Mouse (Mus musculus) forebrain, embryonic 12.5 days (tissue): Measurements from ENCODE around the gene Ncbp2. TPM values are rescaled to one million over a fixed set of nuclear protein-coding genes. Genes with fewer than 3 reads are reported as not detected.
A peak's percentile ranks its signal among the peaks of the same experiment; 100 is the strongest.

Experiments
- ATAC-seq: fragments of 200-750 bp; cut with Nextera tagmentation; 2 replicates; pipeline ENCODE4 v1.8.0; 2017; ENCODE audit warnings: moderate TSS enrichment; ENCODE audit not compliant: low FRiP score
- H3K27ac ChIP-seq: fragments of 300-500 bp; sonication (generic); 2 replicates; pipeline ENCODE4 v1.5.1; 2016; ENCODE audit warnings: mild to moderate bottlenecking
- H3K27me3 ChIP-seq: fragments of 300-500 bp; sonication (generic); 2 replicates; pipeline ENCODE4 v1.6.1; 2016; ENCODE audit warnings: mild to moderate bottlenecking
- H3K36me3 ChIP-seq: fragments of 300-500 bp; sonication (generic); replicated peaks from 2 replicates; pipeline ENCODE4 v1.6.1; 2016; ENCODE audit warnings: mild to moderate bottlenecking
- H3K4me1 ChIP-seq: fragments of 300-500 bp; sonication (generic); 2 replicates; pipeline ENCODE4 v1.6.1; 2016
- H3K4me2 ChIP-seq: fragments of 300-500 bp; sonication (generic); 2 replicates; pipeline ENCODE4 v1.6.1; 2016; ENCODE audit warnings: mild to moderate bottlenecking, moderate library complexity
- H3K4me3 ChIP-seq: fragments of 300-500 bp; sonication (generic); replicated peaks from 2 replicates; pipeline ENCODE4 v1.5.1; 2016; ENCODE audit warnings: mild to moderate bottlenecking
- H3K9ac ChIP-seq: fragments of 300-500 bp; sonication (generic); 2 replicates; pipeline ENCODE4 v1.6.1; 2016; ENCODE audit warnings: mild to moderate bottlenecking
- H3K9me3 ChIP-seq: fragments of 300-500 bp; sonication (generic); 2 replicates; pipeline ENCODE4 v1.6.1; 2016
- WGBS: fragments of 180-500 bp; shearing (Covaris S2); methylation state at CpG from one replicate; pipeline ENCODE4 v1.1.7; 2016; 5-methylcytosine and 5-hydroxymethylcytosine counted together
- polyA plus RNA-seq: library from polyadenylated mRNA; unstranded; fragments of >200 nt; fragmentation: Nextera tagmentation; extraction: Ambion mirVana; gene quantifications from 2 replicates; pipeline ENCODE4 v1.2.1, GENCODE M21; 2016

Ncbp2 gene
- polyA plus RNA-seq = 134 TPM in 2 replicates

DNA sequence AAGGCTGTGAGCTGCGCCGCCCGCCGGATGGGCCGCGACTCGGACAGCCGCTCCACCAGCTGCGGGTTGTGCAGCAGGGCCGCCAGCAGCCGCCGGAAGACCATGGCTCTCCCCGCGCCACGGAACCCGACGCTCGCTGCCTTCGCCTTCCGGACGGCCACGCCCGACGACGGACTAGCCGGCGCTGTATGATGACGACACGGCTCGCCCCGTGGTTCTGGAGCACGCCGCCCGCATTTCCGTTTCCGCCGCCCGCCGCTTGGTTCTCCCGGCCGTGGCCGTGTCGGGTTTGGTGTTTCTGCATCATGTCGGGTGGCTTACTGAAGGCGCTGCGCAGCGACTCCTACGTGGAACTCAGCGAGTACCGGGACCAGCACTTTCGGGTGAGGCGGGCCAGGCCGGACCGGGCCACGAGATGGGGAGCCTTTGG lies at the start of gene Ncbp2, which contains the start of gene 0610012G03Rik:
TSS of gene Ncbp2 (plus strand) at position 169 of the 430 bp plus-strand sequence.
TSS of gene 0610012G03Rik (minus strand) at position 150 of the 430 bp plus-strand sequence.
- no peaks in the 10 kb centered on the region for H3K9me3 ChIP-seq
- H3K4me3 ChIP-seq = peak within 1 kb of the TSS; percentile 94
- H3K27ac ChIP-seq = peak within 1 kb of the TSS; percentile 92
- ATAC-seq = peak; percentile 93
- peak within 1 kb of the TSS; percentile 89 for H3K9ac ChIP-seq
- H3K36me3 ChIP-seq = peaks cover 19% of the 10 kb centered on the region
- H3K4me1 ChIP-seq = peaks cover 33% of the 10 kb centered on the region
- under 1% methylated on average over 53 of the region's 55 CpGs for WGBS
- no peaks in the 10 kb centered on the region for H3K27me3 ChIP-seq
- peak within 1 kb of the TSS; percentile 73 for H3K4me2 ChIP-seq

DNA sequence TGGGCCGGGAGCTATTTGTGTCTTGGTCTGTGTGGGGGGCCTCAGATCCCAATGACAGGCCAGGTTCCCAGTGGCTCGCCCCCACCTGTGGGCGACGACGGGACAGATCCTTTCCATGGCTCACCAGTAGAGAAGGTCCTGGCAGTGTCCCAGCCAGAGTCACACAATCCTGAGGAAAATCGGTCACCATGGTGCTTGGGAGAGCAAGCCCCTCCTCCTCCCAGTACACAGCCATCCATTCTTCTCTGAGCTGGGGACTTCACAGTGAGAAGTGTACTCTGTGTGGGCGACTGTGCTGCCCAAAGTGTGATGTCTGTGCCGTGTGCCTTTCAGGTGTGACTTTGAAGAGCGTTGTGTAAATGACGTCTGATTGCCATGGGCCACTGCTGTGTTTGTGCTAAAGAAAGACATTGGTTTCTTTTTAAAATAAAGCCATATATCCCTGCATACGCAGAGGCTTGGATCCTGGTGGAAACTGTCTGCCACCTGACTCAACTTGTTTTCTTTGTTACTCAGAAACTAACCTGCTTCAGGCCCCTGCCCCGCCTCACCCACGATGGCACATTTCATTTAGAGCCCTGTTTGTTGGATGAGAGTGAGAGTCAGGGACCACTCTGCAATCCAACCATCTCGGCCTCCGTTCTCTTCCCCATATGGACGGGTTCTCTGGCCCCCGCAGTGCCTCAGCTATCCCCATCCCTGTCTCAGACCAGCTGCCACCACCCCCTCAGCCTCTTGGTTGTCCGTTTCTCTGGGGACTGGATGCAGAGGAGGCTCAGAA lies 49.6 kb upstream of the Ncbp2 start:
- Histone ChIP-seq H3K27ac (0 out of 2 replicates have a peak overlapping the region, but pooled peaks have one; percentile 2), H3K4me2 (no peak overlapping the region)

DNA sequence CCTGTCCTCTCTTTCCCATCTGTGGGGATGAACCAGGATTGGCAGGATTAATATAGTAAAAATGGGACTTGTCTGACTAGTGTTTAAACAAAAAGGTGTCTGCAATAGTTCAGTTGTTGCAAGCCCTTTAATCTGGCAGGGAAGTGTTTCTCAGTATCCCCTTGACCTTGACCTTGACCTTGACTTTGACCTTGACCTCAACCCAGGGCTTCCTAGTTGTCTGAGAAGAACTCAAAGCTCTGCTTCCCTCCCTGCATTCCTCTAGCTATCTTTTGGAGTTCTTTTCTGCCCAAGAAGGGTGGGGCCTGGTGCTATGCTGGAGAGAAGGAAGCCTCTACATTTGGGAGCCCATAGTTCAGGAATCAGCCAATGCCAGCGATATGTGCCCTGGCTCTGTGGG lies 46.4 kb upstream of the Ncbp2 start:
- Histone ChIP-seq H3K27me3 (peaks cover 9% of the 10 kb centered on the region; the same call in 1 of the 2 replicates), H3K4me1 (peaks cover 26% of the 10 kb centered on the region), H3K9me3 (peaks cover 6% of the 10 kb centered on the region; the same call in 1 of the 2 replicates), H3K27ac (no peak overlapping the region), H3K4me2 (no peak overlapping the region), H3K9ac (no peak overlapping the region), H3K36me3 (no peaks in the 10 kb centered on the region), H3K4me3 (no peak overlapping the region)
- 88% methylated on average over 1 of the region's 1 CpGs for WGBS
- no peak for ATAC-seq

More for the DNA sequence above, 49.6 kb upstream of the Ncbp2 start:
- Histone ChIP-seq H3K9ac (no peak overlapping the region), H3K4me3 (no peak overlapping the region), H3K9me3 (peaks cover 6% of the 10 kb centered on the region; the same call in 1 of the 2 replicates), H3K4me1 (peaks cover 19% of the 10 kb centered on the region), H3K27me3 (no peaks in the 10 kb centered on the region), H3K36me3 (no peaks in the 10 kb centered on the region)
- 81% methylated on average over 18 of the region's 18 CpGs for WGBS
- no peak for ATAC-seq

DNA sequence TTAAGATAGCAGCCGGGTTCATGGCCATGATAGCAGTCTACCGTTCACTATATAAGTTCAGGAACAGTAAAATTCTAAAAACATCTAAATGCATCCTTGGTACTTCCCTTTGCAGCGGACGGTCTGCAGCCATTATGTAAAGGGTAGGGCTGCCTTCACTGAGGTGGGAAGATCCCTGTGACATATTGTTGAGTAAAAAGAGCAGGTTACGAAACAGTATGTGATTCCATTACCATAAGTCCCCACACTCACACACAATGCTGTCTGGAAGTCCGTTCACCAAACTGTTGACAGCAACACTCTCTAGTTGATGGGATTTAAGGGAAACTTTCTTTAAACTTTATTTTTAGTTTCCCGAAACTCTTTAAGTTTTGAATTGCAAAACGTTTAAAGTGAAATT lies 45.1 kb upstream of the Ncbp2 start:
- WGBS = 90% methylated on average over 8 of the region's 8 CpGs
- Histone ChIP-seq H3K9ac (no peak overlapping the region), H3K27me3 (peaks cover 9% of the 10 kb centered on the region; the same call in 1 of the 2 replicates), H3K4me3 (no peak overlapping the region), H3K4me2 (no peak overlapping the region), H3K36me3 (no peaks in the 10 kb centered on the region), H3K4me1 (peaks cover 14% of the 10 kb centered on the region), H3K9me3 (peaks cover 6% of the 10 kb centered on the region; the same call in 1 of the 2 replicates), H3K27ac (no peak overlapping the region)
- no peak for ATAC-seq

DNA sequence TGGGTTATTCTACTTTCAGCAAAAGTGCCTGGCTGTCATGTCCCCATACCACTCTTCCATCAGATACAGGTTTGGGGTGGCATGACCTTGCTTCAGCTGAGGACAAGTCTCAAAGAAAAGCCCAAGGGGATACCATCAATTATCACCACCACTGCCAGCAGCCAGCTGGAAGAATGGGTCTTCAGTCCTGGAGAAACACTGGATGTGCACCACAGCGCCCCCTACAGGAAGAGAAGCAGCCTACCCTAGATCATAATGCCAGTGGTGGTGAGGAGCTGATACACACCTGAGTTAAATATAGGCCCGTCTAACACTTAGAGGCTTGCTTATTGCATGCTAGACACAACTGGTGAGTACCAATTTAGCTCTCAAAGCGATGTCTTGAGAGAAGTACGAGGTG lies 43.0 kb upstream of the Ncbp2 start:
- Histone ChIP-seq H3K9me3 (no peaks in the 10 kb centered on the region), H3K4me3 (no peak overlapping the region), H3K4me1 (peaks cover 11% of the 10 kb centered on the region), H3K27ac (no peak overlapping the region), H3K9ac (no peak overlapping the region), H3K4me2 (no peak overlapping the region), H3K36me3 (no peaks in the 10 kb centered on the region), H3K27me3 (peaks cover 9% of the 10 kb centered on the region; the same call in 1 of the 2 replicates)
- 76% methylated on average over 4 of the region's 4 CpGs for WGBS
- ATAC-seq = no peak

DNA sequence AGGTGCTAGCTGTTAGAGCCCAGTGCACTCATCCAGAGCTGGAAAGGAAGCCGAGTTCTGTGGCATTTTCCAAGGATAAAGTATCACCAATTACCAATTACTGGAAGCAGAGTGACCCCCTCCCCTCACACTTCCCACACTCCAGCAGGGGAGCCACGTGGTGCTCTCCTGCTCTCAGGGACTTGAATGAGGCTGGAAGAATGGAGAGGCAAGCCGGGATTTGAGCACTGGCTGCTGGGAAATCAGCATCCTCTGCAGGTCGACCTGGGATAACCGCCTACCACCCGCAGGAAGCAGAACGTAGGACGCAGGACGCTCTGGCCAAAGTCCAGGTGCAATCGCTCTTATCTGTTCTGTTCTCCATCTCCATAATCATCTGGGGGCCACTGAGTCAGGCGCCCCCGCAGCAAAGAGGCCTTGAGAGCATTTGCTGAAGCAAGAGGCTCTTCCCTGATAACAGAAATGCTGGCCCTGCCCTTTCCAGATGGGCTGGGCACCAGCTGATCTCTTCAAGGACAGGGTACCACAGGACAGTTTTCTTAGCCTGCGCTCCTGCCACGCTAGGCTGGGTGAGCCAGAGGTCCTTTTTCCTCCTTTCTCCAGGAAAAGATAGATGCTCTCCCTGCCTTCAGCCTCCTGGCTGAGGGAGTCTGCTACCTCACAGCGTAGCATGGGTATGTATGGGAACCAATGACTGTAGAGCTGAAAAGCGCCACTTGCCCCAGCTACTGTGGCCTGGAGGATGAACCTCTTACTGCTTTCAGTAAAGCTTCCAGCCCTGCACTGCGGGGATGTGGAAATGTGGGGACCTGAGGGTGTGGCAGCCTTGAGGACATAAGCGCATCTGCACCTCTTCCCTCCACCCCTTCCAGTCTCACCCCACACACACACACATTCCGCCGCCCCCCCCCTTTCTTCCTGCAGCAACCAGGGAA lies 42.2 kb upstream of the Ncbp2 start:
- ATAC-seq = no peak
- 40% methylated on average over 20 of the region's 20 CpGs for WGBS
- H3K9ac ChIP-seq = no peak overlapping the region
- H3K4me2 ChIP-seq = peak overlapping the region; percentile 37
- H3K9me3 ChIP-seq = no peaks in the 10 kb centered on the region
- peaks cover 9% of the 10 kb centered on the region; the same call in 1 of the 2 replicates for H3K27me3 ChIP-seq
- no peaks in the 10 kb centered on the region for H3K36me3 ChIP-seq
- H3K27ac ChIP-seq = no peak overlapping the region
- H3K4me3 ChIP-seq = no peak overlapping the region
- H3K4me1 ChIP-seq = peaks cover 11% of the 10 kb centered on the region

DNA sequence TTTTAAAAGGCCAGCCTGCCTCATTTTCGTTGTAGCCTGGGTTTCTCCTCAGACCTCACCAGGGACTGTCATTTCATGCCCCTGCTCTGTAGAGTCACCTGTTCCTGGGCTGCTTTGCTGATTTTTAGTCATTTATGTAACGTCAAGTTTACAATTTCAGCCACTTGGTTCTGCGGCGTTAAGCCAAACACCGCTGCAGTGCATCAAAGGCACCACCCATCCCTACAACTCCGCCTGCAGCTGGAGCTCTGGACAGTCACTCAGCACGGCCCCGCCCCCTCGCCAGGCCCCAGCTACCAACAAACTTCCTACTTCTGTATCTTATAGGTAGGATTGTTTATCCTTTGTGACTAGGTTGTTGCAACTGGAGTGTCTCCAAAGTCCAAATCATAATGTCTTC lies 41.4 kb upstream of the Ncbp2 start:
- Histone ChIP-seq H3K4me1 (peaks cover 11% of the 10 kb centered on the region), H3K9ac (no peak overlapping the region), H3K36me3 (no peaks in the 10 kb centered on the region), H3K27ac (no peak overlapping the region), H3K4me3 (no peak overlapping the region), H3K4me2 (peak overlapping the region; percentile 37), H3K27me3 (peaks cover 9% of the 10 kb centered on the region; the same call in 1 of the 2 replicates), H3K9me3 (no peaks in the 10 kb centered on the region)
- ATAC-seq = no peak
- 11% methylated on average over 9 of the region's 9 CpGs for WGBS

DNA sequence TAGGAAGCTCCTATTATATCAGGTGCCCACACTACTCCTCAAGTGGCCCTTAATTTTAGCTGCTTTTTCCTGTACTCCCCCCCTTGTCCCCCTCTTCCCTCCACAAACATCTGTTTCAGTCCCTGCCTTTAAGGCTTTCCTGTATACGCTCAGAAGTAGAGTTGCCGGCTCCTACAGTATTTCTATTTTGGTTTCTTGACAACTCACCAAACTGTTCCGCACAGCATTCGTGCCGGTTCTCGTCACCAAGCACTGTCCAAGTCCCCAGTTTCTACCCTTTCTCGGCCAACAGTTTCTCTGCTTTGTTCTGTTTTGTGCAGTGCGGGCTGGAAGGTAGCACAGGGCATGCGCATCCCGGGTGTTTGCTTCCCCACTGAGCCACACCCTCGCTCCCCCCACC lies 39.4 kb upstream of the Ncbp2 start:
- Histone ChIP-seq H3K4me3 (no peak overlapping the region), H3K4me2 (no peak overlapping the region), H3K36me3 (no peaks in the 10 kb centered on the region), H3K9me3 (no peaks in the 10 kb centered on the region), H3K27ac (no peak overlapping the region), H3K9ac (no peak overlapping the region), H3K4me1 (peaks cover 11% of the 10 kb centered on the region), H3K27me3 (peaks cover 9% of the 10 kb centered on the region; the same call in 1 of the 2 replicates)
- no peak for ATAC-seq
- 70% methylated on average over 11 of the region's 11 CpGs for WGBS

DNA sequence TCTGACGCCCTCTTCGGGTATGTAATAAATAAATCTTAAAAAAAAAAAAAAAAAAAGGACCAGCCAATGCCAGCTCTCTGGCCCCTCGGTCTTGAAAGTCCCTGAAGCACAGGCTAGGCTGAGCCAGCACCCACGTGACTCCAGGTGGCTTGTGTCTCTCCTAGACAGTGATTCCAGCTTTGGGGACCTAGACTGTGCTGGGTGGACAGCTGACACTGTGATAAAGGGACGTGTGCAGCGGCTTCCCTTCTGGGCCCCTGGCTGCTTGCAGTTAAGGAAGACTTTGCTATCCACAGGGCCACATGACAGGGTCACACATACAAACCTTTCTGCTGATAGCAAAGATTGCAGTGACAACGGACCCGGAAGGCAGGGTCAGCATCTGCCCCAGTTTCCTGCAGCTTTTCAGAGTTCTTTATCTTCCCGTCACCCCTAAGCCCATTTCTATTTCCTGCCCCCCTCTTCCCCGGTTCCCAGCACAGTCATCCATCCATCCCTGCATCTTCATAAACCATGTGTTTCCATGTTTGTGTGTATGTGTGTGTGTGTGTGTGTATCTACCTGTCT lies 37.9 kb upstream of the Ncbp2 start:
- no peaks in the 10 kb centered on the region for H3K9me3 ChIP-seq
- WGBS = 76% methylated on average over 10 of the region's 10 CpGs
- ATAC-seq = no peak

DNA sequence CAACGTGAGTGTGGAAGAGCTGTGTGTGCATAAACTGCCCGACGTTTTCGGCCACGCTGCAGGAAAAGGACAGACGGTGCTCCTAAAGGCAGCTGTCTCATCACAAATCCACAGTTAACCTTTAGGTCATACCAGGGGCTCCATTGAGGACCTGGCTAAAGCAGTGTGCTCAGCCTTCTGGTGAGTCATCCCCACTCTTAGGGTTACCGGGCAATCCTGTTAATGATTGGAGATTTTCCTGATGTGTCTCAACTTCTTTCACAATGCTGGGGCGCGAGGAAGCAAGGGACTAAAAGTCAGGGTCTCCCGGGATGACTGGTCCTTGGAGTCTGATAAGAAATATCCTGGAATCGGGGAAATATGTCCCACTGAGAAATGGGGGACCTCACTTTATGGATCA lies 30.5 kb upstream of the Ncbp2 start:
- Histone ChIP-seq H3K36me3 (no peaks in the 10 kb centered on the region), H3K4me1 (0 out of 2 replicates have a peak, but pooled peaks cover 2% of the 10 kb centered on the region), H3K27ac (no peak overlapping the region), H3K27me3 (no peaks in the 10 kb centered on the region), H3K9me3 (no peaks in the 10 kb centered on the region), H3K4me2 (no peak overlapping the region), H3K9ac (no peak overlapping the region), H3K4me3 (no peak overlapping the region)
- WGBS = 87% methylated on average over 11 of the region's 11 CpGs
- no peak for ATAC-seq

More for the DNA sequence above, 37.9 kb upstream of the Ncbp2 start:
- Histone ChIP-seq H3K4me3 (no peak overlapping the region), H3K36me3 (no peaks in the 10 kb centered on the region), H3K4me2 (no peak overlapping the region), H3K27ac (no peak overlapping the region), H3K27me3 (peaks cover 9% of the 10 kb centered on the region; the same call in 1 of the 2 replicates), H3K9ac (no peak overlapping the region), H3K4me1 (peaks cover 11% of the 10 kb centered on the region)

DNA sequence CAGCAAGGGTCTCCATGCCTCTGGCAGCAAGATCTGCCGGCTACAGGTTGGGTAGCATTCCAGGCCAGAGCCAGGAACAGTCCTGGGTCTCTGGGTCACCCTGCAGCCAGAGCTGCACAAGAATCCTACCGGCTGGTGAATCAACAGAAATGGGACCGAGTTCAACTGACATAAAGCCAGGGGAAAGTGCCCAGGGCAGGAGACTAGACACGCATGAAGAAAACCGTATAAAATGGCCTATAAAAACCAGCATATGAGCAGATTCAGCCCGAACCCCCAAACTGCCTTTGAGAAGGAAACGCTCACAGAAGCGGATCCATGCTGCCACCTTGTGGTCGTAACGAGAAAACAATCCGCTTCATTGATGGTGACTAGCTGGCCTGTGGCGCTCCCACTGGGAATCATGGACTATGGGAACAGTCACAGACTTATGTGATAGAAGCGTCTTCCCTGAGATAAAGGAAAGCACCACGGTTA lies 30.0 kb upstream of the Ncbp2 start:
- no peaks in the 10 kb centered on the region for H3K36me3 ChIP-seq
- no peak overlapping the region for H3K4me3 ChIP-seq
- WGBS = 6% methylated on average over 14 of the region's 14 CpGs
- no peaks in the 10 kb centered on the region for H3K9me3 ChIP-seq
- peak overlapping the region; percentile 38 for H3K4me2 ChIP-seq
- no peak overlapping the region for H3K27ac ChIP-seq
- H3K27me3 ChIP-seq = no peaks in the 10 kb centered on the region
- no peak overlapping the region for H3K9ac ChIP-seq
- 0 out of 2 replicates have a peak, but pooled peaks cover 2% of the 10 kb centered on the region for H3K4me1 ChIP-seq
- peak; percentile 51; the same call in 1 of the 2 replicates for ATAC-seq
